Mouse (Mus musculus) limb, embryonic 10.5 days (tissue): ENCODE results near the gene Cnnm4. TPM values are rescaled to one million over a fixed set of nuclear protein-coding genes. Genes with fewer than 3 reads are reported as not detected.

Source experiments
- DNase-seq: peaks from one replicate; pipeline ENCODE4 v3.0.0-alpha.2; 2017; ENCODE audit warnings: low spot score
- H3K27ac ChIP-seq: fragments of 300-500 bp; sonication (generic); 2 replicates; pipeline ENCODE4 v1.5.1; 2016; ENCODE audit warnings: mild to moderate bottlenecking
- H3K27me3 ChIP-seq: fragments of 300-500 bp; sonication (generic); 2 replicates; pipeline ENCODE4 v1.6.1; 2016; ENCODE audit warnings: low read depth, mild to moderate bottlenecking; ENCODE audit not compliant: poor library complexity, severe bottlenecking
- H3K36me3 ChIP-seq: fragments of 300-500 bp; sonication (generic); 2 replicates; pipeline ENCODE4 v1.6.1; 2016; ENCODE audit warnings: mild to moderate bottlenecking, moderate library complexity
- H3K4me1 ChIP-seq: fragments of 300-500 bp; sonication (generic); 2 replicates; pipeline ENCODE4 v1.6.1; 2016
- H3K4me3 ChIP-seq: fragments of 300-500 bp; sonication (generic); 2 replicates; pipeline ENCODE4 v1.5.1; 2016; ENCODE audit warnings: mild to moderate bottlenecking, moderate library complexity
- H3K9me3 ChIP-seq: fragments of 300-500 bp; sonication (generic); replicated peaks from 2 replicates; pipeline ENCODE4 v1.6.1; 2016; ENCODE audit warnings: mild to moderate bottlenecking
- WGBS: fragments of 180-500 bp; shearing (Covaris S2); methylation state at CpG from one replicate; pipeline ENCODE4 v1.1.7; 2016; 5-methylcytosine and 5-hydroxymethylcytosine counted together
- polyA plus RNA-seq: library from polyadenylated mRNA; unstranded; fragments of >200 nt; fragmentation: Nextera tagmentation; extraction: Ambion mirVana; gene quantifications from 2 replicates; pipeline ENCODE4 v1.2.1, GENCODE M21; 2016

The Cnnm4 gene
- polyA plus RNA-seq, 1 experiment from 2014 or later = 17.5 TPM

DNA sequence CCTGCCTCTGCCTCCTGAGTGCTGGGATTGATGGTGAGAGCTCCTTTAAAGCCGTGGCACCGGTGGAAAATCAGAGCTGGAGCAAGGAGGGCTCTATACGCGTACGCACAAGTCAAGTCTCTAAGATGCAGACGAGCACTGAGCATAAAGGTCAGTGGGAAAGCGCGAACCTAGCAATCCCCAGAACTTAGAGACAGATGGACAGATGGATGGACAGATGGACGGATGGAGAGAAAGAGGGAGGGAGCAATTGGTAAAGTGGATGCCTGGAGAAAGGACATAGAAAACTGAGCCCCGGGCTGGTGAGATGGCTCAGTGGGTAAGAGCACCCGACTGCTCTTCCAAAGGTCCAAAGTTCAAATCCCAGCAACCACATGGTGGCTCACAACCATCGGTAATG is 69.4 kb downstream of the Cnnm4 start:
- H3K4me1 ChIP-seq = peaks cover 17% of the 10 kb centered on the region; the same call in 1 of the 2 replicates
- H3K9me3 ChIP-seq = no peaks in the 10 kb centered on the region
- H3K4me3 ChIP-seq = no peak overlapping the region
- no peak overlapping the region for H3K27ac ChIP-seq
- WGBS = 92% methylated on average over 12 of the region's 12 CpGs
- no peak for DNase-seq
- H3K36me3 ChIP-seq = peaks cover 45% of the 10 kb centered on the region
- no peaks in the 10 kb centered on the region for H3K27me3 ChIP-seq

DNA sequence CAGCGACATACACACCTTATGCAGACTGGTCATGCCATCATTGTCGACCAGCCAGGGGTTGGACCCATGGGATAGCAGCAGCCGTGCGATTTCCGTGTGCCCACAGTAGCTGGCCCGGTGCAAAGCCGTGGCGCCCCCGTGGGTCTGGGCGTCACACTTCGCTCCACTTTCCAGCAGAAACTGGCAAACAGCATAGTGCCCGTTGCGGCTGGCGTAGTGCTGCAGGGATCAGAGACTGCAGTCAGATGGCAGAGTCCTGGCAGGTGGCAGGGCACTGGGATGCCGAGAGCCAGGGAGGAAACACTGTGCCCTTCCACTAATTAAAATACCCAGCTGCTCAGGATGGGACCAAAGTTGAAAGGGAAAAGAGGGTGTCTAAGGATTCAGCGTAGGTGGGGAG is 70.4 kb downstream of the Cnnm4 start:
- 96% methylated on average over 16 of the region's 16 CpGs for WGBS
- DNase-seq = no peak
- H3K4me1 ChIP-seq = peaks cover 22% of the 10 kb centered on the region
- no peaks in the 10 kb centered on the region for H3K27me3 ChIP-seq
- no peak overlapping the region for H3K27ac ChIP-seq
- no peak overlapping the region for H3K4me3 ChIP-seq
- peaks cover 45% of the 10 kb centered on the region for H3K36me3 ChIP-seq
- H3K9me3 ChIP-seq = no peaks in the 10 kb centered on the region

GRCm38 (mm10) chr1:36542925-36543324 is 71.5 kb downstream of the Cnnm4 start:
- no peak for DNase-seq
- no peak overlapping the region for H3K27ac ChIP-seq
- no peak overlapping the region for H3K4me3 ChIP-seq
- H3K9me3 ChIP-seq = no peaks in the 10 kb centered on the region
- no peaks in the 10 kb centered on the region for H3K27me3 ChIP-seq
- H3K36me3 ChIP-seq = peaks cover 42% of the 10 kb centered on the region
- peaks cover 31% of the 10 kb centered on the region for H3K4me1 ChIP-seq
- 94% methylated on average over 9 of the region's 9 CpGs for whole genome bisulfite sequencing

GRCm38 (mm10) chr1:36545382-36545781 is 74.0 kb downstream of the Cnnm4 start:
- H3K36me3 ChIP-seq = peaks cover 46% of the 10 kb centered on the region
- H3K4me1 ChIP-seq = peaks cover 47% of the 10 kb centered on the region

DNA sequence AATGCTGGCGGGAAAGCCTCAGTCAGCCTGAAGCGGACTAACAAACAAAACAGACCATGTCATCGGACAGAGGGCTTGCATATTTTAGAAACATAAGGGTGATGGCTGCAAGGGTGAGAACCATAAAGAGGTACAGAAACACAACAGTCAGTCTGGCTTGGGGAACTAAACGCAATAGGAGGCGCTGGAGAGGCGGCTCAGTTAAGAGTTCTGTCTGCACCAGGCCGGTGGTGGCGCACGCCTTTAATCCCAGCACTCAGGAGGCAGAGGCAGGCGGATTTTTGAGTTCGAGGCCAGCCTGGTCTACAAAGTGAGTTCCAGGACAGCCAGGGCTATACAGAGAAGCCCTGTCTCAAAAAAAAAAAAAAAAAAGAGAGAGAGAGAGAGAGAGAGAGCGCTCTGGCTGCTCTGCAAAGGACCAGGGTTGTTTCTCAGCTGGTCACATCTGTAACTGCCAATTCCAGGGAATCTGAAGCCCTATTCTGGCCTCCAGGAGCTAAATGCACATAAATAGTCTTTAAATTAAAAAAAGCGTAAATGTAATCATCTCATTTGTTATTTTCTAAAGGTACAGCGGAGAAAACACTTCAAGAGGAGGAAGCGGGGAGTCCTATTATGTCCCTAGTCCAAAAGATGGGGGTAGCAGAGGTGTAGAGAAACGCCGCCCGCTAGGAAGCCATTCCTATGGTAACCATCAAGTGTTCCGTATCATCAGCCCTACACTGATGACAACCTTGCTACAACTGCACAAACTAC is 74.6 kb downstream of the Cnnm4 start:
- peaks cover 47% of the 10 kb centered on the region for H3K36me3 ChIP-seq
- peaks cover 50% of the 10 kb centered on the region for H3K4me1 ChIP-seq
- DNase-seq = no peak
- peak overlapping the region; percentile 88 for H3K27ac ChIP-seq
- no peaks in the 10 kb centered on the region for H3K9me3 ChIP-seq
- 75% methylated on average over 19 of the region's 19 CpGs for WGBS
- H3K27me3 ChIP-seq = no peaks in the 10 kb centered on the region
- H3K4me3 ChIP-seq = peak overlapping the region; percentile 71

More at GRCm38 (mm10) chr1:36545382-36545781, 74.0 kb downstream of the Cnnm4 start:
- DNase-seq = no peak
- Histone ChIP-seq H3K27me3 (no peaks in the 10 kb centered on the region), H3K27ac (no peak overlapping the region), H3K4me3 (no peak overlapping the region), H3K9me3 (no peaks in the 10 kb centered on the region)
- WGBS = 84% methylated on average over 2 of the region's 2 CpGs

GRCm38 (mm10) chr1:36546888-36547471 is 75.6 kb downstream of the Cnnm4 start, which contains the start of gene Ankrd39:
TSS of gene Ankrd39 (minus strand) at chr1:36547445.
- Histone ChIP-seq H3K27me3 (no peaks in the 10 kb centered on the region), H3K27ac (peak within 1 kb of the TSS; percentile 88), H3K36me3 (peaks cover 48% of the 10 kb centered on the region), H3K4me1 (peaks cover 50% of the 10 kb centered on the region), H3K4me3 (peak within 1 kb of the TSS; percentile 71), H3K9me3 (no peaks in the 10 kb centered on the region)
- DNase-seq = peak; percentile 97
- under 1% methylated on average over 43 of the region's 43 CpGs for WGBS

- Histone ChIP-seq H3K36me3 (peaks cover 52% of the 10 kb centered on the region), H3K27ac (peak overlapping the region; percentile 88; the same call in 1 of the 2 replicates), H3K4me1 (peaks cover 56% of the 10 kb centered on the region), H3K4me3 (peak overlapping the region; percentile 71; the same call in 1 of the 2 replicates), H3K27me3 (no peaks in the 10 kb centered on the region), H3K9me3 (no peaks in the 10 kb centered on the region)
- no peak for DNase-seq
- WGBS = 55% methylated on average over 9 of the region's 9 CpGs
These were observed 76.7 kb downstream of the Cnnm4 start for GRCm38 (mm10) chr1:36547981-36548598.

GRCm38 (mm10) chr1:36548771-36549170 is 77.4 kb downstream of the Cnnm4 start:
- Histone ChIP-seq H3K27me3 (no peaks in the 10 kb centered on the region), H3K4me1 (peaks cover 55% of the 10 kb centered on the region), H3K36me3 (peaks cover 59% of the 10 kb centered on the region), H3K27ac (no peak overlapping the region), H3K9me3 (no peaks in the 10 kb centered on the region), H3K4me3 (peak overlapping the region; percentile 14; the same call in 1 of the 2 replicates)
- 54% methylated on average over 8 of the region's 8 CpGs for WGBS
- DNase-seq = no peak

GRCm38 (mm10) chr1:36549491-36549890 is 78.1 kb downstream of the Cnnm4 start:
- Histone ChIP-seq H3K4me3 (peak overlapping the region; percentile 14; the same call in 1 of the 2 replicates), H3K4me1 (peaks cover 57% of the 10 kb centered on the region), H3K27me3 (no peaks in the 10 kb centered on the region), H3K9me3 (no peaks in the 10 kb centered on the region), H3K27ac (no peak overlapping the region), H3K36me3 (peaks cover 66% of the 10 kb centered on the region)
- 88% methylated on average over 18 of the region's 18 CpGs for WGBS
- DNase-seq = no peak

DNA sequence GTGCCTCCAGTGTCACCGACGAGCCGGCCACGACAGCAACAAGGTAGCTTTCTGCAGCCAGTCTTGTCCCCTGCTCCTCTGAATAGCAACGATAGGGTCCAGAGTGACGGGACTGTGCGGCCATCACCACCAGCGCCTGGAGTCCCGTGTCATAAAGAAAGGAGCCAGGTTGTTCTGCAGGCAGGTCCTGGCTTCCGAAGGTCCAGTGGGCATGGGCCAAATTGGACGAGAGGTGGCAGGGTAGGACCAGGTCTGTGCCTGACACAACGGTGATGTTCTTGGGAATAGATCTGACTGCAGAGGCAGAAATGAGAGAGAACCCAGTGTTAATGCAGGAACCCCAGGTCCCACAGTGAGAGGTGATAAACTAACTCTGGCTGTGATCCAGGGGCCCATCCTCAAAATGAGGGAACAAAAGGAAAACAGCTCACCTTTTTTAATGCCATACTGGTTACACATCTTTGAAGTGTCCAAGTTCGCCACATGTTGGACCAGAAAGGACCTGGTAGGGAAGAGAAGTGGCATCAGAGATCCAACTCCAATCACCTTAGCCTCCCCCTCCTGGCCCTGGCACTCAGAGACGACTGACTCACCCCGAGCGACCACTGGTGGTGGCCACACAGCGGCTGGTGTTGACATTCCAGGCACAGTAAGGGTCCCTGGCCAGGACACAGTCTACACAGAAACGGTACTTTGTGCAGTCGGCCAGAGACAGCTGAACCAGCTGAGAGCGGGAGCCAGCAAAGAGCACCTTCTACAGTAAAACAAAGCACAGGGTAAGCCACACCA is 78.8 kb downstream of the Cnnm4 start:
- Histone ChIP-seq H3K9me3 (no peaks in the 10 kb centered on the region), H3K36me3 (peaks cover 74% of the 10 kb centered on the region), H3K27ac (no peak overlapping the region), H3K27me3 (no peaks in the 10 kb centered on the region), H3K4me1 (peaks cover 65% of the 10 kb centered on the region), H3K4me3 (no peak overlapping the region)
- DNase-seq = no peak
- 85% methylated on average over 20 of the region's 20 CpGs for WGBS

DNA sequence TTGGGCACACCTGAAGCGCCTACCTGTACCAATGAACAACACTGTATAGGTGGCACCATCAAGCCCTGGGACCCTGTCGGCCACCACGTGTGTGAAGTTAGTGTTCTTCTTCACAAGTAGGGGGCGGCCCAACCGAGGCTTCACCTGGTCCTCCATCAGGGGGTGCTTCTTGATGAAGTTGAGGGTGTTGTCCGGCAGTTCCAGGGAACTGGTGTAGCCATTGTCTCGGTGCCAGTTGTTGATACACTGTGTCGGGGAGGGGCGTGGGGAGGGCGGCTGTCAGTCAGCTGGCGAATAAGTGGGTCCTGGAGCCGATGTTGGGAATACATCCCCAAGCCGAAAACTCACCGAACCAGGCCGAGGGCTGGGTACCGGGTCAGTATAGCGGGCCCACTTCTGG is 80.5 kb downstream of the Cnnm4 start:
- H3K27me3 ChIP-seq = no peaks in the 10 kb centered on the region
- H3K4me1 ChIP-seq = peaks cover 65% of the 10 kb centered on the region
- no peak overlapping the region for H3K27ac ChIP-seq
- 92% methylated on average over 17 of the region's 17 CpGs for whole genome bisulfite sequencing
- H3K36me3 ChIP-seq = peaks cover 81% of the 10 kb centered on the region
- no peaks in the 10 kb centered on the region for H3K9me3 ChIP-seq
- no peak for DNase-seq
- H3K4me3 ChIP-seq = no peak overlapping the region

- Histone ChIP-seq H3K9me3 (no peaks in the 10 kb centered on the region), H3K27me3 (no peaks in the 10 kb centered on the region), H3K36me3 (peaks cover 81% of the 10 kb centered on the region), H3K27ac (no peak overlapping the region), H3K4me1 (peaks cover 60% of the 10 kb centered on the region), H3K4me3 (no peak overlapping the region)
- 90% methylated on average over 16 of the region's 16 CpGs for WGBS
- no peak for DNase-seq
These were observed 81.1 kb downstream of the Cnnm4 start for GRCm38 (mm10) chr1:36552506-36552905.
